Mouse (Mus musculus) bone marrow, adult 2 months (tissue): ENCODE data around the gene Btbd3. TPM values are rescaled to one million over a fixed set of nuclear protein-coding genes. Genes with fewer than 3 reads are reported as not detected.

Experiments used
- H3K27ac ChIP-seq: fragments of 200-500 bp; 2 replicates; pipeline ENCODE4 v1.5.1; 2012; ENCODE audit warnings: low read depth, mild to moderate bottlenecking, control low read depth, inconsistent platforms, low read length; ENCODE audit not compliant: control insufficient read depth, poor library complexity, insufficient read depth
- H3K4me1 ChIP-seq: fragments of 200-500 bp; 2 replicates; pipeline ENCODE4 v1.6.1; 2011; ENCODE audit warnings: low read length; ENCODE audit not compliant: control insufficient read depth, insufficient read depth
- H3K4me3 ChIP-seq: fragments of 200-500 bp; replicated peaks from 2 replicates; pipeline ENCODE3; 2011; ENCODE audit warnings: mild to moderate bottlenecking, low read depth, low read length, control low read depth; ENCODE audit not compliant: control insufficient read depth
- CTCF ChIP-seq: fragments of 200-500 bp; IDR thresholded peaks from 2 replicates; pipeline ENCODE4 v1.5.1; 2011; ENCODE audit warnings: low read length, control low read depth; ENCODE audit not compliant: control insufficient read depth, insufficient read depth
- POLR2A ChIP-seq: fragments of 200-500 bp; IDR thresholded peaks from 2 replicates; pipeline ENCODE4 v1.6.1; 2011; ENCODE audit warnings: low read depth, mild to moderate bottlenecking, control low read depth, low read length, borderline replicate concordance; ENCODE audit not compliant: control insufficient read depth
- WGBS: fragments of 180-500 bp; shearing (Covaris S2); methylation state at CpG from one replicate; pipeline ENCODE4 v1.1.7; 2018; 5-methylcytosine and 5-hydroxymethylcytosine counted together
- polyA plus RNA-seq: library from polyadenylated mRNA; stranded (reverse); fragments of >200 nt; gene quantifications from 2 replicates; pipeline ENCODE4 v1.2.4, GENCODE M21; 2011; ENCODE audit warnings: low replicate concordance; ENCODE audit not compliant: missing spikeins, insufficient read depth, insufficient read length

The Btbd3 gene
- polyA plus RNA-seq, 1 experiment: 1.2 TPM

DNA sequence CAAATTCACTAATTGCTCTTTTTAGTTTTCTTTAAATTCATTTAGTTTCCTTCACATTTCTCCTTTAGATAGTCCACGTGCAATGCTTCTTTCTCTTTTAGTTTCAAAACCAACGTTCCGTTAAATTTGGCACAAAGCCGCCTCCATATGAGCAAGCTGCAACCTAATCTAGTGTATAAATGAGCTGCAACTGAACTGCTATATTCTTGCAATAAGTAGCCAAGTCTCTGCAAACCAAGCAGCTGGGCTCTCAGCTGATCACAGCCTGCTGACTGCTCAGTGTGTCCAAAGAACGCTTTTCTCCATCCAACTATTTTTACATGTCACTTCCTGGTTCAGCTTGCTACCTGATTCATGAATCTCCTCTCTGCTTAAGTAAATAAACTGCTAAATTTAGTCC is 295.2 kb downstream of the Btbd3 start:
- Histone ChIP-seq H3K4me1 (no peaks in the 10 kb centered on the region), H3K27ac (no peak overlapping the region), H3K4me3 (no peak overlapping the region)
- WGBS: 76% methylated on average over 5 of the region's 5 CpGs
- TF ChIP-seq CTCF: no peak
- TF ChIP-seq POLR2A: no peak

DNA sequence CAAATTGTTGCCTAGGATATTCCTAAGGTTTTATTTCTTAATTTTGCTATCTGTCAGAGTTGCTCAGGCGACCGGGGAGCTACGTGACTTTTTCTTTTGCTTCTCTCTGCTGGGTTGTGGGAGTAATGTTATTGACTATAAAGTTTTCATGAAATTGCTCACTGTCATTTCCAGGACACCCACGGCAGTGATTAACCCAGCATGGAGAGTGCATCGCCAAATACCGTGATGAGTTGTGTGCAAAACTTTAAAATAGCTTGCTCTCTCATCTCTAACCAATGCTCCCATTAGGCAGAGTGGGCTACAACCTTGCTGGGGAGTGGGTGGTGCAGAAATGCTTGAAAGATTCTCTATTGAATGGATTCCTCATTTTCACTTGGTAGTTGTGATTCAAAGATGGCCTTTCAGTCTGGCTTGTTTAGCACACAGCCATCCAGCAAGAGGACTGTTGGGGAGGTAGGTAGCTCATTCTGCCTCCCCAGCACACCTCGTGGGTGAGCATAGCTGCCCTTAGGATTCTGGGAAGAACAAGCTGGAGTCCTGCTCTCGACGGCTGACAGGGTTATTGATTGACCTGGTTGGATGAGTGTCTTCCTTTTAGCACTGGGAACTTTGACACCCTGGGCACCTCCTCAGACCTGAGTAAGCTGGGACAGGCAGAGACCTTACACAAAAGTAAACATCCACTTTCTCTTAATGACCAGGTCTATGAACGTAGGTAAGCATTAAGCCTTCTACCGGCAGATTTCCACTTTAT is 298.9 kb downstream of the Btbd3 start:
- TF ChIP-seq CTCF (no peak), POLR2A (no peak)
- no peak overlapping the region for H3K27ac ChIP-seq
- 74% methylated on average over 11 of the region's 11 CpGs for WGBS
- no peaks in the 10 kb centered on the region for H3K4me1 ChIP-seq
- H3K4me3 ChIP-seq: no peak overlapping the region

DNA sequence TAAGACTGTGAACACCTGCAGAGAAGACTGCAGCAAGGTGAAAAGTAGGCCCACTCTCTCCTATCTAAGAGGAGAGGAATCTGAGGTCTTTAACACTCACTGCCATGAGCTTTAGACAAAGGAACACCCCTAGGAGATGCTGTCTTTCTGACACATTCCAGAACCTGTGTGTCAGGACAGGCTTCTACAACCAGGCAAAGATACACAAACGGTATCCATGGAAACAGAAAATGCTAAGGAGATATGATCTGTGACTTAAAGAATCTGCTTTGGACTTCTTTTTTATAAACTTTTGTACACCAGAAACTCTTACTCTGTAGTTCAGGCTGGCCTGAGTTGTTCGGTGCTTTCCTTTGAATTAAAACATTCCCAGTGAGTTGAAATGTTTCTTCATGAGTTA is 329.6 kb downstream of the Btbd3 start:
- WGBS: 76% methylated on average over 2 of the region's 2 CpGs
- TF ChIP-seq CTCF (no peak), POLR2A (no peak)
- Histone ChIP-seq H3K4me3 (no peak overlapping the region), H3K27ac (no peak overlapping the region), H3K4me1 (no peaks in the 10 kb centered on the region)

DNA sequence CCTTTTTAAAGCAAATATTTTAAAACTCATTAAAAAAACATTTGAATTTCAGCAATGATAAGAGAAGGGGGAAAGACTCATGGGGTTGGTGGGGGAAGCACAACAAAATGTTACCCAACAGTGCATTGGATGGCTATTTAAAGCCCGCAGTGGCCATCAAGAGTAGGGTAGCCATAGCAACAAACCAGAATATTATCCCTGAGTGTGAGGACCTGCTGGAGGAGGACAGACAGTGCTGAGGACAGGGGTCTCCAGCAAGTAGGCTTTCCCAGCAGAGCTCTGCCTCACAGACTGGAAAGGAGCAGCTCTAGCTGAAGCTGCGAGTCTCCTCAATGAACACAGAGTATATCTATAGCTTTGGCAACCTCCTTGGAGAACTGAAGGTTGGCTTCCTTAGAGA is 331.0 kb downstream of the Btbd3 start:
- TF ChIP-seq CTCF: no peak
- TF ChIP-seq POLR2A: no peak
- 76% methylated on average over 2 of the region's 2 CpGs for WGBS
- H3K4me3 ChIP-seq: no peak overlapping the region
- no peaks in the 10 kb centered on the region for H3K4me1 ChIP-seq
- no peak overlapping the region for H3K27ac ChIP-seq

DNA sequence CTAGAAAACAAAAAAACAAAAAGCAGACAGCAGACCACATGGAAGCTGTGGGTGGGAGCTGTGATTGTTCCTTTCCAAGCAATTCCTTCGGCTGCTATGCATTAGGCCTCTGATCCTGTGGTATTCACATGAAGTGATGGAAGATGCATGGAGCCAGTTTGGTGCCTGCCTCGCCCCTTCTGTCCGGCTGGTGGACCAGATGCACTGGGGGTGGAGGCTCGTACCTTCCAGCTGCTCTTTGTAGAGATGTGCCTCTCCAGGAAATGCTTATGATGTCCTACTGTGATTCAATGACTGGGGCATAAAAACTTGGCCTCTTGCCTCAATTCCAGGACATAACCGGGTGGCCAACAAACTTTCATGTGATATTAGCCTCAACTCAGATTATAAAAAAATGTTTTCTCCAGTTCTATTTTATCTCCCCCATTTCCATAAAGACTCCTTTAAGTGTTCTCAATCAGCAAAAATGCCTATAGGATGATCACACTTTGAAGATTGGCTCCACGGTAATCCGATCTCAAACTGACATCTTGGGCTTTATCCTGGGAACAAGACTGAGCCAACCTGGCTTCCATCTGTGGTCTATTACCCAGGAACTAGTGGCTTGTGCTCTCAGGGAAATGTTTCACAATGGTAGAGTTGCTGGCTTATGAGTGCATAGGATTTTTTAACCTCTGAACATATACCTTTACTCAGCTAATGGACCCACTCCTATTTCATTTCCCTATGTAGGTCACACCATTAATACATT is 331.6 kb downstream of the Btbd3 start:
- H3K4me3 ChIP-seq: no peak overlapping the region
- 83% methylated on average over 7 of the region's 7 CpGs for WGBS
- no peak overlapping the region for H3K27ac ChIP-seq
- no peaks in the 10 kb centered on the region for H3K4me1 ChIP-seq
- TF ChIP-seq CTCF: no peak
- TF ChIP-seq POLR2A: no peak

DNA sequence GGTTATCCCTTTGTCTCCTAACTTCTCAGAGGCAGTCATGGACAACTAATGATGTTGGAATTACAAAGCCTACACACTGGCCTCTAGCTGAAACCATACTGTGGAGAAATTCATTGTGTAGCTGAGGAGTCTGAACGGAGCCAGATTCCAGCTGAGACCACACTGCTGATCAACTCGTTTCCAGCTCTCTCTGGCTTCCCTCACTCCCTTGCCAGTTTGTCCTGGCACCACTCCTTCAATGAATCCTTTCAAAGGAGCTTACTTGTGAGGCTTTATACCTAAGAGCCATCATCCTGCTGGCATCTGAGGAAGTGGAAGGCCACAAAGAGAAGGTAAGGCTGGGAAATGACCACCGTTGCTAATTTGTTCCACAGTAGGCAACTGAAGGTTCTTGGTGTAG is 332.7 kb downstream of the Btbd3 start:
- Histone ChIP-seq H3K27ac (no peak overlapping the region), H3K4me3 (no peak overlapping the region), H3K4me1 (no peaks in the 10 kb centered on the region)
- no peak for TF ChIP-seq POLR2A
- TF ChIP-seq CTCF: no peak
- 70% methylated on average over 3 of the region's 3 CpGs for WGBS

DNA sequence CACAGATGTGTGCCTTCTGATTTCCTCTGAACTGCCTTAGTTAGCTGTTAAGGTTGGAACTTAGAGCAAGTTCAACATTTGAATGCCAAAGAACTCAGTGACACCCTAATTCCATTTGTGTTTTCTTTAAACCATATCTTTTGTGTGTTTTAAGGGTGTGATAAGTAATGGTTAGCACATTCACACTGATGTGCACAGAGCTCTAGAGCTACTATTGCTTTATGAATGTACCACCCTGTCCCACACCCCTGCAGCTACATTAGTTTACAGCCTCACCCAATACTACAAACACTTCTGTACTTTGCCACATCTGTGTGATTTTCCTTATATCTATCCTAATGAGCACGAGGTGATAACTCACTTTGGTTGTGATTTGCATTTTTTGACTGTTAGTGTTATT is 333.9 kb downstream of the Btbd3 start:
- H3K4me1 ChIP-seq: no peaks in the 10 kb centered on the region
- WGBS: 64% methylated on average over 1 of the region's 1 CpGs
- H3K4me3 ChIP-seq: no peak overlapping the region
- TF ChIP-seq CTCF: no peak
- no peak for TF ChIP-seq POLR2A
- no peak overlapping the region for H3K27ac ChIP-seq

DNA sequence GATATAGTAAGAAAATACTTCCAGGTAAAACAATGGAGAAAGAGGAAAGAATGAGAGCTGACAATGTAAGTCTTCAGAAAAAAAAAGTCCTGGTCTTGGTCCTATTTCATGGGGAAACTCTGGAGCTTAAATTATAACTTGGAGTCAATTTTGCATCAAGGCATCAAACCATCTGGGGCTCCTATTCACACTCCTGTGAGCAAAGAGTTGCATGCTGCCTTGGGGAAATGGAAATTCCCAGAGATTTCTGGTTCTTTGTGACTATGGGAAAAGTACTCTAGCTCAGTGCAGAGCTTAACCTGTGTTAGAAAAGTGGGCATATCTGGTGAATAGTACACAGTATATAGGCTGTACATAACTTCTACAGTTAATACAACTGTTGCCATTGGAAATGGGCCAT is 356.0 kb downstream of the Btbd3 start:
- TF ChIP-seq POLR2A (no peak), CTCF (no peak)
- Histone ChIP-seq H3K4me1 (no peaks in the 10 kb centered on the region), H3K4me3 (no peak overlapping the region), H3K27ac (no peak overlapping the region)

DNA sequence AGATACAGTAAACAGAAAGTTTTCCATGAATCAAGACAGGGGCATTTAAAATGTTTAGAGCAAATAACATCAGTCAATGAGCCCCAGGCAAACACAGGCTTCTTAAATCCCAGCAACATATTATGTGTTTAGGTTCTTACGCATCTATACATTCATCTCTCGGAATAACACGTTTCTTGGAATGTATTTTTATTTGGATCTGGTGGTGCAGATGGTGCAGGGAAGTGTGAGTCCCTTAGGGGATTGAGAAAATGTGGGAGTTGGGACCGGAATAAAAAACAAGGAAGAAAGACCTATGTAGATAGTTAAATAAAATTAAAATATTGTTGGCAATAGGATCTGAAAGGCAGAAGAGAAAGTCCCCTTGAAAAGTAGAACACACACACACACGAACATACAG is 361.1 kb downstream of the Btbd3 start:
- no peak overlapping the region for H3K4me3 ChIP-seq
- no peaks in the 10 kb centered on the region for H3K4me1 ChIP-seq
- TF ChIP-seq CTCF: no peak
- H3K27ac ChIP-seq: no peak overlapping the region
- 76% methylated on average over 5 of the region's 5 CpGs for WGBS
